Mouse (Mus musculus): ENCODE results near the gene Gja10.

Gene Gja10

GRCm38 (mm10) chr4:32602660-32603059 is at the start of gene Gja10:
Gja10 (minus strand) TSS chr4:32602760.
- DNase-seq (ENCODE audit: low spot score in 2 of 2), result no peak

DNA sequence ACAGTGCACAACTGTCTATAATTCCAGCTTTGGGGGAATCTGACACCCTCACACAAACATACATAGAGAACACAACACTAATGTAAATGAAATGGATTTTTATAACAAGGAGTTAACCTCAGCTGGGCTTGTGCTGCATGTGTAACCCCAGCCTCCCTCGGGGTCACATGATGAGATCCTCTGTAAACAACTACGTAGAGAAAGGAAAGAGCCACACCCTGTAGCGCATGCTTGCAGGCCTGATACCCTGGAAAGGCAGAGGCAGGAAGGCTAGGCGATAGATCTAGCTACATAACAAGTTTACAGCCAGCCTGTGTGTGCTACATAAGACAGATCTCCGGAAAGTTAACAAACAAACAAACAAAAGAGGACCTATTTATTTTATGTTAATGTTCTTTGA is 49.1 kb upstream of the Gja10 start:
- no peak for DNase-seq (ENCODE audit: low spot score in 2 of 2)

DNA sequence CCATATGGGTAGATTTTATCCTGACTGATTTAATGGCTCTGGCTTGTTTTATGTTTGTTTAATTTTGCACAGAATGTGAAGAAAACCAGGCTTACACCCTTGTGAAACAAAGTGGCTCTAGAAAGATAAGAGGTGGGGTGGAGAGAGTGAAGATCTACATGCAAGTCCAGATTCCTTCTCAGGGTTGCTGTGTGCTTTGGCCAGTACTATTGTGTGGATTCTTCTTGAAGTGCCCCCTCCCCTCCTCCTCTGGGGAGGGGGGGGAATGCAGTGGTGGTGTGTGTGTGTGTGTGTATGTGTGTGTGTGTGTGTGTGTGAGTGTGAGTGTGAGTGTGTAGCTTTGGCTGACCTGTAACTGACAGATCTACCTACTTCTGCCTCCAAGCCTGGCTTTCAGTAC is 19.1 kb upstream of the Gja10 start:
- DNase-seq (ENCODE audit: low spot score in 2 of 2), result no peak

DNA sequence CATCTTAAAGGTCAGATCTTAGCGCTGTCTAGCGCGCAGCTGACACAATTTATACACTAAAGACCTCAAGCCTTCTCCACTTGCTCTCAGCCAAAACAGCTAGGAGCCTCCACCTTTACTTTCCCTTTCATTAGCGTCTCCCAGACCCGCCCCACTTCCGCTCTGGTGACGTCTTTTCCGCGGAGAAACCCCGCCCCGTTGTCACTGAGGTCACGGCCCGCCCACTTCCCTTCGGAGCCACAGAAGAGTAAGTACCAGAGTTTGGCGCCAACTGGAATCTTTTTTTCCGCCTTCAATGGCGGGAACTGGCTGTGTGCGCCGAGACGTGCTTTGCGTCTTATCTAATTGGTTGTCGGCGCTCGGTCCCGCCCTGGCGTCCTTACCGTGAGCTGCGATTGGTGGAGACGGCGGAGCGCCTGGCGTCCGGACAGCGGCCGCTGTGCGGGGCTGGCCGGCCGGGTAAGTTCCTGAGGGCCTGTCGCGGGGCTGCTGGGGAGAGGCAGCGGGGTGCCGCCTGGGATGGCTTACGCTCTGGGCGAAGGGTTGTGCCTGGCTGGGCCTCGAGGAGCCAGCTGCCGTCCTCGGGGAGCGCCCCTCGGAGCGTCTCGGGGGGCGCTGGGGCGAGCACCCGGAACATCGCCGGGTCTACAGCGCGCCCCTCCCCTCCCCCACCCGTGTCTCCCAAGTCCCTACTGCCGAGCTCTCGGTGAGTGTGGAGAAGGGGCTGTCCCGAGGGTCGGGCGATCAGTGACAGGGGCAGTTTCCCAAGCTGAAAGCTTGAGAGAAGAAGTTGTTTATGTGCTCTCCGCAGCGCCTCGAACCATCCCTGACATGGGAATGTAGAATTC is 12.7 kb upstream of the Gja10 start, which contains the start of gene Casp8ap2:
Gene Casp8ap2 (plus strand): TSS at position 418 of the 848 bp plus-strand sequence.
- peak; percentile 100 for DNase-seq (ENCODE audit: low spot score in 2 of 2)

GRCm38 (mm10) chr4:32601135-32601534 is 1.4 kb downstream of the Gja10 start:
- DNase-seq (ENCODE audit: low spot score in 2 of 2), result peak; percentile 16 to 46

GRCm38 (mm10) chr4:32588237-32588636 is 14.3 kb downstream of the Gja10 start:
- DNase-seq (ENCODE audit: low spot score in 2 of 2), result peak; percentile 53 to 57

DNA sequence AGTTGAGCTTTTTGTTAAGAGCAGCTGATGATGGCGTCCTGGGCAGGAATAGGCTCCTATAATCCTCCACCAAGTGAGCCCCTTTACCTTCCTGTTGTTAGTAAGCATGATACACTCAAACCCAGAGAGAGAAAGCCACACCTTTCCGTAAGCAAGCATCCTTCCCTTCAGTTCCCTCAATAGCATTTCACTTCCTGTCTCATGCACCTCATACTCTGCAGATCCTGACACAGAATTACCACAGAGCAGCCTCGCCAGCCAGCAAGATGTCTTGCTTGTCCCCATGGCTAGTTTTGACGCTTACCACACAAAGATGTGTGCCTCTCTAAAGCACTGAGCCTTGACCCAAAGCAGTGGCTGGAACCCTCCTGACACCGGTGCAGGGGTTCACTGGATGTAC is 15.0 kb downstream of the Gja10 start:
- DNase-seq (ENCODE audit: low spot score in 2 of 2), result no peak

DNA sequence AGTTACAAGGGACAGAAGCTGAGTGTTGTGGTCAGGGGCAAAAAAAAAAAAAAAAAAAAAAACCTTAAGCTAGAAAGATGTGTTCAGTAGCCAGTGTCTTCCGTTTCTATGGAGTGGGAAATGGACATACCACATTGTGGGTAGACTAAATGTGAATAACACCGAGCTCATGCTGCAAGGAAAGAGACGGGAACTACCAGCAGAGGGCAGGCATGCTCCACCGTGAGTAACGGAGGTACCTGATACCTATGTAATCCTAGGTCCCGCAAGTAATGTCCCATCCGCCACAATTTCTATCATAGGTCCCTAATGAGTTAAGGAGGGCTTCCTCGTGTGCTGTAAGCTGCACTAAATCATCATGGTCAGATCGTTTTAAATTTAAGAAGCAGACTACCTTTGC is 16.0 kb downstream of the Gja10 start:
- peak; percentile 59 to 72 for DNase-seq (ENCODE audit: low spot score in 2 of 2)

DNA sequence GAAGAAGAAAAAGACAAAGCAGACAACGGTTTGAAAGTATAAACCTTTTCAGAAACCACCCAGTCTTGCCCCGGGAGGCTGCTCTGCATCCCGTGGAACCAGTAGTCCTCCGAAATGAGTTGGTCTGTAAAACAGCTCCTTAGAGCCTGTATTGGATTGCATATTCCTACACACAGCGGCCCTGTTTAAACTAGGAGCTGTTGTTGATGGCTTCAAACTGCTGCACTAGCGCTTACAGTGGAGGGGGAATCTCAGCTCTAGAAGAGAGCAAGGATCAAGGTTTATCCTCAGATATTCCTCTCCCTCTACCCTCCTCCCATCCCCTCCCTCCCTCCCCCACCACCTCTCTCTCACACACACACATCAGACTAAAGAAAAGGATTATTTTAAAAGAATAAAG is 18.4 kb downstream of the Gja10 start:
- DNase-seq (ENCODE audit: low spot score in 2 of 2), result no peak

DNA sequence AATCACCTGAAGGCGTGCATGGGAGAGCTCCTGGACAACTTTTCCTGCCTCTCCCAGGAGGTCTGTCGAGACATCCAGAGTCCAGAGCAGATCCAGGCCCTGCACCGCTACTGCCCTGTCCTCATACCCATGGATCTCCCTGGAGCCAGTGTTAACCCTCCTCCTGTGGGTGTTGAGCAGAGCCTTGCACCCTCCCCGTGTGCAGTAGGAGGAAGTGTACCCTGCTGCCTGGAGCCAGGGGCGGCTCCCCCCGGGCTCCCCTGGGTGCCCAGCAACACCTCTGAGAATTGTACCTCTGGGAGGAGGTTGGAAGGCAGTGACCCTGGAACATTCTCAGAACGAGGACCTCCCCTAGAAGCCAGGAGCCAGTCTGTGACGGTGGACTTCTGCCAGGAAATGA is 22.7 kb downstream of the Gja10 start:
- DNase-seq (ENCODE audit: low spot score in 2 of 2), result no peak

- no peak for DNase-seq (ENCODE audit: low spot score in 2 of 2)
These were observed 27.4 kb downstream of the Gja10 start for GRCm38 (mm10) chr4:32575165-32575564.

GRCm38 (mm10) chr4:32574604-32575003 is 28.0 kb downstream of the Gja10 start:
- DNase-seq (ENCODE audit: low spot score in 2 of 2), result no peak

GRCm38 (mm10) chr4:32573586-32573985 is 29.0 kb downstream of the Gja10 start:
- DNase-seq (ENCODE audit: low spot score in 2 of 2), result no peak

DNA sequence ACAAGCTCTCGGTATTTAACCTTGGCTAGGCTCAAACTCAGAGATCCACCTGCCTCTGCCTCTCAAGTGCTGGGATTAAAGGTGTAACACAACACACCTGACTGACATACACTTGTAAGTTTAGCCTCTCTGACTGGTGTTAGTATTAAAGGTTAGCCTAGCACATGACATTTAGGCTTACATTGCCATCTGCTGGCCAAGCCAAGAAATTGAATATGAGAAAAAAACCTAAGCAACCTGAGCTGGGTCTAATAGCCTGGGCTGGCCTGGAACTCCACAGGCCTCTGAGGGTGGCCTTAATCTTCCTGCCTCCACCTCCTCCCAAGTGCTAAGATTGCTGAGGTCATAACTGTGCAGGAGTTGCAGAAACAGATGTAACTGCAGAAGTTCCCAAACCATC is 30.4 kb downstream of the Gja10 start:
- DNase-seq (ENCODE audit: low spot score in 2 of 2), result peak; percentile 50 to 64

- no peak for DNase-seq (ENCODE audit: low spot score in 2 of 2)
These were observed 31.1 kb downstream of the Gja10 start for GRCm38 (mm10) chr4:32571441-32571840.

GRCm38 (mm10) chr4:32570939-32571317 is 31.6 kb downstream of the Gja10 start:
- DNase-seq (ENCODE audit: low spot score in 2 of 2), result no peak

DNA sequence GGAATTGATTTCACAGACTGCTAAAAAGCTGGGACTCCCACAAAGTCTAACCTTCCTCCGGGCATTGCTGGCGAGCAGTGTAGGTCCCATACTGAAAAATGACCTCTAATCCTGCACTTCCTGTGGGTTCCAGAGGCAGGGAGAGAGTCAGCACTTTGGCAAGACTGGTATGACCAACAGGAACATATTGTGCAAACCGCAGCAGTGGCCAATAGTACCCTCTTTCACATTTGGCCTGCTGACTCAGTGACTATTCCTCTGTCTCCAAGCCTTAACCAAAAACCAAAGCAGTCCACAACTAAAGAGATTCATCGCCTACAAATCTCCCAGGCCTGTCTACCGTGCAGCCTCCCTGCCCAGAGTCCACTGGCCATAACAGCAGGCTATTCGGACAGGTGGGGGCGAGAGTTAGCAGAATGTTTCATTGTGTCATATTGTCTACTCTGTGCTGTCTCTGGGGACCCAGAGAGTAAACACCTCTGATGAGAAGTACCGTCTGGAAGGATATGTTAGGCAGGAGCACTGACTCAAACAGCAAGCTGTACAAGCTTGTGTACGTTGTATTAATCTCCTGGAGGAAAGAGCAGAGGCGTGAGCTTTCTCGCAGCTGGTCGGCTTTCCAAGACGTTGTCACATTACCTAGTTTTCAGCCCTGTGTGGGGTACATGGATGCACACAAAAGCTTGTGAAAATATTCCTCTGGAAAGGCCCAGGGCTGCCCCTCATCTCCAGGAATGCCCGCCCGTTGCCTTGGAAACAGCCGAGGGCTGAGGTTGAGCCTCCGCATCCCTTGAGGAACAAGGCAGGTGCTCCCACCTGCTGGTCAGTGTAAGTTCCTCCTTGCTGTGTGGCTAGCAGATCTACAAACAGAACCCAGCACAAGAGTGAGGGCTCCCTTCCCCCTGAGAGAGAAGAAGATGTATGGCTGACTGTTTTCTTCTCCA is 32.3 kb downstream of the Gja10 start:
- no peak for DNase-seq (ENCODE audit: low spot score in 2 of 2)

DNA sequence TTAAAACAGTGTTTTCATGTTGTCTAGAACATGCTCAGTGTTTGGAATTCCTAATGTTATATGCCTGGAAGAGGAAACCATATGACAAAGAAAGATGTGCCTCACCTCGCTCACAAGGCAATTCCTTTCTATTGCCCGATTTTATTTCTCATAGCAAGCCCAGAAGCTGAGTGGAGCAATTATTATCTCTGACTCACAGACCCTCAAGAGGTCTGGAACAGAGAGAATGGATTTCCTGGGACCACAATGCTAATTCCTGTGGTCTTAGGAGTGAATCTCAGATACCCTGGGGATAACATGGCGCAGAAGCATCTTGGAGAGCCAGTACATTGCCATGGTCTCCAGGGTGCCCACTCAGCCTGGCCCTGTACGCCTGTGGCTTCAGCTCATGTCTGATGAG is 33.5 kb downstream of the Gja10 start:
- DNase-seq (ENCODE audit: low spot score in 2 of 2), result no peak

- DNase-seq (ENCODE audit: low spot score in 2 of 2), result peak in 1 of 2 experiments; percentile 65
These were observed 37.6 kb downstream of the Gja10 start for GRCm38 (mm10) chr4:32564918-32565317.

DNA sequence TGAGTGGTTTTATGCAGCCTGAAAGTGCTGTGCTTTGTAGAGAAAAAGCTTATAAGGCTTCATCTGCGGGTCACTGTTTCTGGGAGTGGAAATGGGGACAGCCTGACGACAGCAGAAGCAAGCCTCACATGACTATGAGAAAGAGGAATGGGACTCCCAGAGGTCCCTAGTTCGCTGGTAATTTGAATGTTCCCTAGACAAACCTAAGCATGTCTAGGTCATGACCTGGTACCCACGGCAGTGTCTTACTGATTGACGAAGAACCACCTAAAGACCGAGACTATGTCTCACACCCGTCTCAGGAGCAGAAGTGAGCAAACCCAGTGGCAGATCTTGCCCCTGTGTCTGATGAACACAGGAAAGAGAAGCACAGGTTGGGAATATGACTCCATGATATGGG is 38.1 kb downstream of the Gja10 start:
- peak in 1 of 2 experiments; percentile 58 for DNase-seq (ENCODE audit: low spot score in 2 of 2)

DNA sequence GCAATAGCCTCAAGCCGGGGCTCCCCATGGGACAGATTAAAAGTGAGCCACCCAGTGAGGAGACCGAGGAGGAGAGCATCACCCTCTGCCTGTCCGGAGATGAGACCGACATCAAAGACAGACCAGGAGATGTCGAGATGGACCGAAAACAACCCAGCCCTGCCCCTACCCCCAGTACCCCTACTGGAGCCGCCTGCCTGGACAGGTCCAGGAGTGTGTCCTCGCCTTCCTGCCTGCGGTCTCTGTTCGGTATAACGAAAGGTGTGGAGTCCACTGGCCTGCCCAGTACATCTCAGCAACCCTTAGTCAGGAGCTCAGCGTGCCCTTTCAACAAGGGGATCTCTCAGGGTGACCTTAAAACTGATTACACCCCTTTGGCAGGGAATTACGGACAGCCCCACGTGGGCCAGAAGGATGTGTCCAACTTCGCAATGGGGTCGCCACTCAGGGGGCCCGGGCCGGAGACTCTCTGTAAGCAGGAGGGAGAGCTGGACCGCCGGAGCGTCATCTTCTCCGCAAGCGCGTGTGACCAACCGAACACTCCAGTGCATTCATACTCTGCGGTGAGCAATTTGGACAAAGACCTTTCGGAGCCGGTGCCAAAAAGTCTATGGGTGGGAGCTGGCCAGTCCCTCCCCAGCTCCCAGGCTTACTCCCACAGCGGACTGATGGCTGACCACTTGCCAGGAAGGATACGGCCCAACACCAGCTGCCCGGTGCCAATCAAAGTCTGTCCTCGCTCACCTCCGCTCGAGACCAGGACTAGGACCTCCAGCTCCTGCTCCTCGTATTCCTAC is 40.0 kb downstream of the Gja10 start:
- no peak for DNase-seq (ENCODE audit: low spot score in 2 of 2)
